Mouse (Mus musculus) embryo, embryonic 9.5 days (tissue): ENCODE measurements at regions not wholly inside any gene's neighbourhood (a gene's known extent, or its start where the extent isn't known, plus 50 kb on each side); places are given as distances from the start of the nearest gene placed in this dataset.

Experiments used
- DNase-seq: peaks from one replicate; pipeline ENCODE4 v3.0.0-alpha.2; 2017; ENCODE audit errors: extremely low spot score

DNA sequence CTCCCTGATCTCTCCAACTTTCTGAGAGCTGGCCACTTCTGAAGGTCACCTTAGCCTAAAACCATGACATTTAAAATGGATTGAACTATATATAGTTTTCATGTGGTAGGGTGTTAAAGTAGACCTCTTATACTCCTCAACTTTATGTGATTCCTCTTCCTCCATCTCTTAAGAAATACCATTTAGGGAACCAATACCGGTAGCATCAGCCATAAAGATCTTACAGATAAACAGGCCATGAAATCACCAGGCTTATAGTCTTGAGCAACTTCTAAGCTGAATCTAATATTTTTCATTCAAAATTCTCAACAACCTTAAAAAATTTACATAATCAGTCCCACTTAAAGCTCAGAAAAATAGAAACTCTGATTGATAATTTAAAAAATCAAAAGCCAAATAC lies 56.2 kb downstream of the Rpl36a-ps1 start:
- DNase-seq = no peak

DNA sequence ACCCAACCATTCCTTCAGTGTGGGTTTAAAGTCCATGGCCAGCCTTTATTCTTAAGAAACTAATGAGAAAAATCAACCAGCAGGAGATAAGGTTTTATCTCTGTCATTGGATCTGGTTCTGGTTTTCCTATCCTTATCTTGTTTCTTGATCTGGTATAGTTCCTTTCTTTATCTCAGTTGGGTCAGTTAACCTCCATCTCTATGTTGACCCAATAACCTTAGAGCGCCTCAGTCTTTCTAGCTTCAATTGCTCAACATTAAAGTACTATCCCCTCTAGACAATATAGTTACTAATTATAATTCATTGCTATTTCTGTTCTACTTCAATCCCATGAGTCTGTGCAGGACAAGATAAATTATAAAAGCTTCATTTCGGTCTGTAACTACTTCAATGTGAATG lies 56.7 kb downstream of the Rpl36a-ps1 start:
- DNase-seq = no peak

DNA sequence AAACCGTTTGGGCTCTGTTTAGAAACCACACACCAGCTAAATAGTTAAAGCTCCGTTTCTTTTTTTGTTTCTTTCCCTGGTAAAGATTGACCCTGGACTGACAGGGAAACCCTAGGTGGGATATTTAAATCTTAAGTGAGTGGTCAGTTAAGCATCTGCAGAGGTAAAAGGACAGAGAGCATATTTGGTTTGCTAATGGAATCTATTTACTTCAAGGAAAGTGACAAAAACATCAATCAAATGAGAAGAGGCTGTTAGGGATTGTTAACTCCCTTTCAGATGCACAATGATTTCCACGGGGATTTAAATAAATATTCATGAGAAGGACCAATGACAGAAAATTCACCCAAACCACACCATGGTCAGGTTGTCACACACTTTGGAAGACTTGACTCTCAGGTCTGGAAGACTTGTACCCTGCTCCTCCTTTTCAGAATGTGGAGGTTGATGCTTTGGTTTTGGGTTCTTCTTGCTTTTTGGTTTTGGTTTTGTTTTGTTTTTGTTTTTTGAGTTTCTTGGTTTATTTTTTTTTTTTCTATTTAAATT lies 60.7 kb downstream of the Rpl36a-ps1 start:
- DNase-seq = no peak

DNA sequence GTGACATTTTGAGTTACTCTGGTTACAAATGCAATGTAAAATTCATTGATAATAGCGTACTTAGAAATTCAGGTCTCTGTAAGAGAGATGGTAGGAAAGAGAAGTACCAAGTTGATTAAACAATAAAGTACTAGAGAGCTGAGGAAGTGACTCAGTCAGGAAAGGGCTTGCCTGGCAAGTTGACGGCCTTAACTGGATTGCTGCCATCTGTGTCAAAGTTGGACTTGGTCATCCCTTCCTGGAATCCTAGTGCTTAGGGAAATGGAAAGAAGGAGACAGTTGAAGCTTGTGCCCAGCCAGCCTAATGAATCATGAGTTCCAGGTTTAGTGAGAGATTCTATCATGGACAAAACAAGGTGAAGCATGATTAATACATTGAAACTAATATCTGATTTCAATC lies 64.8 kb downstream of the Rpl36a-ps1 start:
- DNase-seq = no peak

DNA sequence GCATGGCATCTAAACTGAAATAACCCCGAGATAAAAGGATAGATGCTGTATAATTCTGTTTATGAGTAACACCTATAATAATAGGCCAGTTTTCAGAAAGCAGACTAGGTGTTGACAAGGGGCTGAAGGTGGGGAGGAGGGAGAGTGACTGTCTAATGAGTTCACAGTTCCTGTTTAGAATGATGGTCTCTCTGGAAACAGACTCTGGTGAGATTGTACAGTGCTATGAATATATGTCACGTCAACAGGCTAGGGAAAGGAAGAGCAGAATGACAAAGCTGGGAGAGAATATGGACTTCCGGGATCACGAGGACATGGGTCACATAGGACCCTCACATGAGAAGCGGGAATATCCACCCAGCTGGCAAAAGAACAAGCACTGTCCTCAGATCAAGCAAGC lies 85.9 kb downstream of the Rpl36a-ps1 start:
- no peak for DNase-seq

DNA sequence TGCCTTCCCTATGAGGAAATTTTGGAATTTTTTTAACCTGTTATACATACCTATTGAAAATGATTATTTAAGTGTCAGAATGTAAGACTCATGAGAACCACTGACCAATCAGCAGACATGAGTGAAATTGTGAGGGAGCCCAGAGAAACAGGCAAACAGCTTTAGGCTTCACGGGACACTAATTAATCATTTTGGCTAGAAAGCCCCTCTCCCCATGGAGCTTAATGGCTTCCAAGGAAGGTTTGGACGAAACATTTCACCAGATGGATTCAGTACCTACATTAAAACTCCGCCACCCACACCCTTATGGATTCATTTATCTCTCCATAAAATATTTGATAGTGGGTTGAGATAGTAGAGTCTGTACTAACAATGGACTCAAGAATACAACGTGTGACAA lies 95.2 kb downstream of the Rpl36a-ps1 start:
- DNase-seq = no peak

DNA sequence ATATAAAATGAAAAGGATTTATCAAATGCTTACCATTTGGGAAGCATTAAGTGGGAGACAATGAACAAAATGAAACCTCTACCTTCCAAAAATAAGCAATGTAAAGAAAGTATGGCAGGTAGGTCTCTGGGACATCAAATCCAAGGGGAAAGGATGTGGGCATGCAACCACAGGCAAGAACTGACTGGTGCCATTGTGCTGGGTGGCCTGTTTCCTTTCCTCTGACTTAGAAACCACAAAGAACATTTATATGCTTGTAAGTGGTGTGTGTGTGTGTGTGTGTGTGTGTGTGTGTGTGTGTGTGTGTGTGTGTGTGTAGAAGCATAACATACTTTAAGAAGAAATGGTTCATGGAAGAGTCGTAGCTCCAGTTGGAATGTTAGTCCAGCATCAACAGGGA lies 96.7 kb downstream of the Rpl36a-ps1 start:
- DNase-seq = no peak

DNA sequence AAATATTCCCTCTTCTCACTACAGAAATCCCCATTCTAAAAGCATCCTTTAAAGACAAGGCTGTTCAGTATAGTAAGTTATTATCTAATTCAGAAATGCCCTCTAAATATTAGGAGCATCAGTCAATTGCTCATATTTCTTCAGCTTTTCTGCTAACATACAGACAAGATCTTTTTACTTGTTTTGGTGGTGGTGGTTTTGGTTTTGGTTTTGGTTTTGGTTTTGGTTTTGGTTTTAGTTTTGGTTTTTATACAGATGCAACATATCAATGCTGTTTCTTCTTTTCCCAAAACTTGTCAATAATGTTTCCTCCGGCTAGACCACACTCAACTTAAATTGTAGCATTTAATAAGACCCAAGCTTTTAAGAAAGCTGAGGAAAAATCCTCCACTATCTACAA lies 98.2 kb downstream of the Rpl36a-ps1 start:
- DNase-seq = no peak

DNA sequence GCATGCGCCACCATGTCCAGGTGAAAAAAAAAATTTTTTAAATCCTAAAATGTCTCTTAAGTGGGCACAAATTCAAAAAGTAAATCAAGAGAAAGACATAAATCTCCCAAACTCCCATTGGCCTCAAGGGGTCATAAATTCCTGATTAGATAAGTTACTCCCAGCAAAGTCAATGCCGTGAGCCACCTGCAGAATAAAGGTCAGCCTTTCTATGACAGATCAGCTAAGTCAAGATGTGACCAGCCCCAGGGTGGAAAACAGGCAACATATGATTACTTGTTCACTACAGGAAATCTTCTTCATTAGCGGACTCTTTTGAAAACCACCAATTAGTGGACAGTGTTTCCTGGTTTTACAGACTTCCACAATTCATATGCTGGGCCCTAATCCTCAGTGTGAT lies 101.4 kb downstream of the Rpl36a-ps1 start:
- DNase-seq = no peak

DNA sequence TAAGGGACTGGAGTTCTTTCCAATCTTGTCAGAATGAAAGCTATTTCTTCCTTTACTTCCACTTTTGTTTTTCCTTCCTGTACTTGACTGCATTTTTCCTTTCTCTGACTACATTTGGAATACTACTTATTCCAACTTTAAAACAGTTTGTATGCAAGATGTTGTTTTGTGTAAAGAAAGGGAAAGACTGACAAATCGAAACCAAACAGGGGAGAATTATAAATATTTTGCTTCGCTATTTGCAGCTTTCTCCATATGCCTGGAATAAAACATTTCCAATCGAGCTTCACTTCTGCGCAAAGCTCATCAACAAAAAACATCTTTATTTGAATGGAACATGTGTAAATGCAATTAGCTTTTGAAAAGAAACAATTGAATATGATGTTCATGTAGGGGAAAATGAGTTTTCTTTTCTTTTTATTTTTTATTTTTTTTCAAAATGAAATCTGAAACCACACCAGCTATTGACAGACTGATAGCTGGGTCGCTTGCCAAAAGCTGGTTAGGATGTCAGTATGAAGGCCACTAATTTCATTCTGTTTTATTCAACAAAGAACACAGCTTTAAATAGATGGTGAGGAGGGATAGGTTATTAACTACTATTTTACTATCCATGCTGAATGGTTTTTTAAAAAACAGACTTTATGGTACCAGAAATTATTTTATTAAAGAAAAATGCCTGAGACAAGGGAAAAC lies 102.7 kb downstream of the Rpl36a-ps1 start:
- DNase-seq = no peak

DNA sequence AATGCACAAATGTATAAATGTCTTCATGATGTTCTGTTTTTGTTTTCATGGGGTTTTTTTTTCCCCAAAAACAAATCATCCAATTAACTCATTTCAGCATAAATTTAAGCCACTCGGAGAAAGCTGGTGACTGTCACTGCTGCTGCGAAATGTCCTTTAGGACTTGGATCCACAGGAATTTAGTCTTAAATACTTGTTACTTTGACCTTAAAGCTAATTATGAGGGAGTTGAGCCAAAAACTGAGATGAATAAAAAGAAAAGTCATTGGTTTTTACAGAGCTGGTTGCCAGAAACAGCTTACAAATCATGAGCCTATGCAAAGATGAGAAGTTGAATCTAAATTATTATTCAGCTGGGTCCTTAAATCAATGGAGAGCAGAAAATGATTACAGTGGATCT lies 106.5 kb downstream of the Rpl36a-ps1 start:
- no peak for DNase-seq

DNA sequence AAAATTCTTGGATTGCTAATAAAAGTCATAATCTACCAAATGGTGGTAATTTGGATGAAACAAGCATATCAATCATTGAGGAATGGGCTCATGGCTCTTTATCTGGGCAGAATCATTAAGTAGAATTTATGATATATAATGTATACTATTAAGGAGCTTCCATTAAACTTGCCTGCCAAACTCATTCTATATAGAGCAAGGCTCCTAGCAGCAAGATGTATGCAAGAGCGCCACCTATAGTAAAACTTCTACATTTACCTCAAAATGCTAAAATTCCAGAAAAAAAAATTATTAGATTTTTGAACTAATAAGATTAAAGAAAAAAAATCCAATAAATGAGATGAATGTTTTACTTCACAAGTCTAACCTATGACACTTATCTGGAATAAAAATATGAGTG lies 107.1 kb downstream of the Rpl36a-ps1 start:
- no peak for DNase-seq

DNA sequence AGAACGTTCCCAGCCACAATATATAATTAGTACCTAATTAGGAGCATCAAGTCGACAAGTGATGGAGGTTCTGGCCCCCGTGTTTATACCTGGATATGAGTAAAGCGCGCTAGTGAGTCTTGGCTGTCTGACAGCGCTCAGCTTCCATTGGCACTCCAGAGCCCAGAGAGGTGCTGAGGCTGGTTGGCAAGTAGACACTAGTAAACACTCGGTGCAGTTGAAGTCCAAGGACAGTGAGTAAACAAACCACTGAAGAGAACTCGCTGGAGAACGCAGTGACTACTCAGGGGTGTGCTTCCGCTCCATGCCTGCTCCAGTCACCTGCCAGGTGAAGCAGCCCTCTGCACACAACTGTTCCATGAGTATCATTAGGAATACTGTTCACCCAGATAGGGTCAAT lies 111.5 kb downstream of the Rpl36a-ps1 start:
- DNase-seq = no peak

DNA sequence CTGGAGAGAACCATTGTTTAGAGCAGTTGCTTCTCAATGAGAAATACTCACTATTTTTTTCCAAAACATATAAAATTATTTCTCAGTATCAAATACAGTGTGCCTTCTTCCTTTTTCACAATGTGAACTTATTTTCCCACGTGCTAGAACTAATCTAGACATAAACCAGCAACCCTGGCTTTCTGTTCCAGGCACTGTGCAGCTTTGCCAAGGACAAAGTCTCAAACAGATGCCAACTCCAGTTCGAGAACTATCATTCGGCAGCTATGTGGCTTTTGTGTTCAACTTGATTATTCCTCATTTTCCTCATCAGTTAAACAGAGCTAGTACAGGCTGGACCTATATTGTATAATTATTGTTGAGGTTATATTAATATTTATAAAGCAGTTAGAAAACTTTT lies 116.2 kb downstream of the Rpl36a-ps1 start:
- no peak for DNase-seq

DNA sequence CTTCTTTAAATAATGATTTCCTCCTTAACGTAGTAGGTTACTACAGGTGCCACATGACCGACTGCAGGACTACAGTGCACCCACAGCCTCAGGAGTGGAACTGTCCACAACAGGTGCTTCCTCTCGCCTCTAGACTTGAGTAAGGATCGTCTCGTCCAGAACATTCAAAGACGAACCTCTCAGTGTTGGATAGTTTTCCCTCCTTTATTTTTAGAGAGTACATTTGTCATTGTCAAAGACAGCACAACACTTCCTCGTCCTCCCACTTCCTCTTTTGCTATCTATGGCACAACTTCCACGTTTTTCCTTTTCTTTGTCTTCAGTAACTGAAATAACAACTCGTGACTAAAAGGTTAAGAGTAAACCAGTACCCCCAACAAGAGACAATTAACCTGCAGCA lies 120.7 kb downstream of the Rpl36a-ps1 start:
- DNase-seq = no peak

DNA sequence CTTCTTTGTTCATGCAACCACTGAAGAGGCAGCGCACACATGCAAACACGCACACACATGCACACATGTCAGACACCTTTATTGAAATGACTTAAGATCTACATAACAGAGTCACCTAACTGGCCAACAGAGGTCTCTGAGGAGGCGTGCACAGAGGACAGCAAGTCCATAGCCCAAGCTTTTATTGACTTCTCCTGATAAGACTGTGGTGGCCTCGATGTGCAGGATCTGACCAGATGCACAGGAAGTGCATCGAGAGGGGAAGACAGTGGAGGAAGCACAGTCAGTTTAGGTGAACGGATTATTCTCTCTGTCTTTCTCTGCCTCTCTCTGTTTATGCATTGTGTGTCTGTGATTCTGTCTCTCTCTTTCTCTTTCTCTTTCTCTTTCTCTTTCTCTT lies 124.2 kb downstream of the Rpl36a-ps1 start:
- DNase-seq = no peak

DNA sequence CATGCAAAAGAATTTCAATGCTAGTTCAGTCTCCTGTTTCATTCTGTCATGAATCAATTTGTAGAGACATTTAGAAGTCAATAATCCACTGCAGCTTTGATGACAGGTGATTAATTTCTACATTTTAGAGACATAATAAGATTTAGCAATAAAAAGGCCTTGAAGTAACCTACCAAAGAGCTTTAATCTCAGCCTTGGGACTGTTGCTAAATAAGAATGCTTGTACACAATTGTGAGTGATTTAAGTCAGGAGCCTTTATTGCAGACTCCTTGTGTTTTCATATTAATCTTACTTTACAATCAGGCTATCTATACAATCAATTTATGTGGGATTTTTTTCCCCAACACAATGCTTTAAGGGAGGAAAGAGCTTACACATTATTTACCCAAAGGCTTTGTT lies 127.2 kb downstream of the Rpl36a-ps1 start:
- DNase-seq = no peak

DNA sequence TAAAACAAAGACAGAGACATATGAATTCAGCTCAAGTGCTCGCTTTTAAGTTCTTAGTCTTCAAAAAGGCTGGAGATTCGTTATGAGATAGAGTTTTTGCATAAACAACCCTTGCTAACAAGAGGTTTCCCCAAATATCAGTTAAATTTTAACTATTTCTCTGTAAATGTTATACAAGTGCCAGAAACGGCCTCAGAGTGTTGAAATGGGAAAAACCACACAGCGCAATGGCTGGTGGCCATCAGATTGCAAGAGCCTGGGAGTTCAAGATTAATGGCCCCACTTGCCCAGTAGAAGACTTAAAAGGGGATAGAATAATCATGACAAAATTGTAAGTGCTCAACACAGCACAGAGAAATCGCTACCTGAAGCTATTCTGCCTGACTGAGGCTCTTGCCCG lies 130.1 kb downstream of the Rpl36a-ps1 start:
- no peak for DNase-seq

DNA sequence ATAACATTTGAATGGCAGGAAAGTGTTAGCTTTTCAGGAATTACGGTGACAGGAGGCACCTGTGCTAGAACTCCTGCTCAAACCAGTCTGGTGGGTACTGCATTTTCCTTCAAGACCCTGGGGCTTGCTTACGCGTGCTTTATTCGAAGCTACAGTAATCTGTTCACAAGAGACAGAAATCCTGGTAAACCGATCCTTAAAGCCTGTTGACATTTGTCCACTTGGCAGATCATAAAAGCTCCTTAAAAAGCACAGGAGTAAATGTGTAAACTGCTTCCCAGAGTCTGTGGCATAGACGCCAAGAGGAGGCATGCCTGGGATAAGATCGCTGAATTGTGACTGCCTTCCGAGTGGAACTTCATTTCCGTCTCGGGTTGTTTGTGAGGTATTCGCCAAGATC lies 130.5 kb downstream of the Rpl36a-ps1 start:
- no peak for DNase-seq

DNA sequence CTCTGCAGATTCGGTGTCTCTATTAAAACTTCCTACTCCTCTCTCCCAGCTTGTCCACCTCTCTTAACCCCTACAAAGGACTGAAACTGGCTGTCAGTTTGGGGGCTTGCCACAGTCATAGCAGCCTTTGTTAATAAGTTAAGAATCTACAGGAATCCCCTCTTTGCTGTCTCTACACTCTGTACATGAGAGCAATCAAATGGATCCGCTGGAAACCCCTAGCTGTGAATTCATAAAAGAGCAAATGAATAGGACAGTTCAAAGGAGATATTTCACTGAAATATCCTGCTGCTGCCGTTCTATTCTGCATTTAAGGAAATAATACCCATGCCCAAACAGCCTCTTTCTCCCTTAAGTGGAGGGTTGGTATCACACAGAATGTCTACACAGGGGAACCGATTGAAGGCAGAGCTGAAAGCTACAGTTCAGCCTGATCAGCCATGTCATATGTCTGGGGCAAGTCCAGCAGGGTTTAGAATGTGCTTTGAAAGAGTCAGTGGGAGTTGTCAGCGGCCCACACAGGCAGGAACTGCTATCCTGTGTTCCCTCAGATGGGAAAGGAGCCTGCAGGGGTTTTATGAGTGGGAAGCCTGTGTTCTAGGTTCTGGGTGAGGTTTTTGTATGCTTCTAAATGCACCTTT lies 131.9 kb downstream of the Rpl36a-ps1 start:
- no peak for DNase-seq

DNA sequence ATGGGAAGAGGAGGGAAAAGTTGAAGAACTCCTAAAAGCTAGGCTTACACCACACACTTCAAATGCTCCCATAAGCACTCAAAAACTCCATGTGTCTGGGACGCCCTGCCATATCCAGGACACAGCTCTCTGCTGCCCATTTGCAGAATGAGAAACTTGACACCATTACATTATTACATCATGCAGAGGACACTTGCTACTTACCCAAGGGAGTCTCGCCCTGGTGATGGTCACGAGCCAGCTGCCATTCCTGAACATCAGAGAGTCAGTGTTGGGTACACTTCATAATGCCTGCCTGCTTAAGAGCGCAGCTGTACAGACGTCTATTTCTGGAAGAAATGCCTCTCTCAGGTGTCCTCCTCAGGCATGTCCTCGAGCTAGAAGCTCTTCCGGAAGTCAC lies 135.3 kb downstream of the Rpl36a-ps1 start:
- DNase-seq = no peak

DNA sequence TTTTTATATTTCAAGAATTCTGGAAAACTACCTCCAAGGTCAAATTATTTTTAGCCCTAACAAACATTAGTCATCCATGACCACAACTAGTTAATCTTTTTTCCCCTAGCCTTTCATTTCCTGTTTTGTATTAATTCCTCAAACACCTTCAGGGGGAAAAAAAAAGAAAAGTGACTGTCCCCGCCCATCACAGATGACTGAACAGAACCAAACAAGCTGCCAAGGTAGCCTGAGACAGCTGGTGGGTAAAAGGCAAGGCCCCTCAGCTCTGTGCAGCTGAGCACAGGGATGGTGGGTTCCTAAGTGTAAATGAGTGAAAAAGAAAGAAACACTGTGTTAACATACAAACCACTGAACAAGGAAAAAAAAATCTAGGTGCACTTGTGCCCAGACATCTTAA lies 145.6 kb downstream of the Rpl36a-ps1 start:
- no peak for DNase-seq

DNA sequence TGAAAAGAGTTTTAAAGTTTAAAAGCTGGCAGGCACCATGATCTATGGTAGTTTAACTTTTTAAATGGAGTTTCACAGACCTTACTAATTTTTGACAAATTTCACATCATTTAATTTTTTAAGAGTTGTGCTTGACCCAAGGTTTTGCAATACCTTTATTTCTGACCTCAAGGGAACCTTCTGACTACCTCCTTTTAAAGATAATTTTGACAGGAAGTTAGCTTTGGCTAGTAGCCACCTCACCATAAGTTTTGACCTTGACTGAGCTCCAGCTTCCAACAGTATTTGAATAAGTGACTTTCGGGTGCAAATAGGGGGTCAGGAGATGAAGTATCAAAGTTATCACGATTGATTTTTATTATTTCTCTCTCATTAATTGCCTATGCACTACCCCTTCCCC lies 149.9 kb downstream of the Rpl36a-ps1 start:
- no peak for DNase-seq

DNA sequence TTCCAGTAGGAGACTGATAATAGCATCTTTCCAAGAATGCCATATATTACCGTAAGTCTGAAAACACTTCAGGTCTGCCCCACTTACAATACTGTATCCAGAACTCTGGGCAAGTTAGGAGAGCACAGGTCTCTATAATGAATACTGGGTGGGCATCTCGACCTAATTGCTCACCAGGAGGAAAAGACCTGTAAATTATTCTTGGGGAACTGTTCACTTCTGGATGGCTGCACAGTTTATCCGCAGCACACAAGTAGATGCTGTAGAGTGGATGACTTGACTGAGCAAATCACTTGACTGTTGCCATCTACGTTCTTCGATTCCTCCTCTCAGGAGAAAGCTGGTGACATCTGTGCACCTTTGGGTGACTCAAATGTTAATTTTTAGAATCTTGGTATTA lies 159.8 kb downstream of the Rpl36a-ps1 start:
- DNase-seq = no peak
